Mouse (Mus musculus) layer of hippocampus, postnatal 25 days (tissue): ENCODE data around the gene Gm20708. TPM values are rescaled to one million over a fixed set of nuclear protein-coding genes. Genes with fewer than 3 reads are reported as not detected.
"Not testable (repeated sequence)": the region's sequence is repeated elsewhere in the genome, so short reads cannot be mapped to it uniquely, and the experiment has no call there.

Experiments
- DNase-seq, 2 experiments: peaks; one replicate each; pipeline ENCODE4 v3.0.0; 2022; ENCODE audit warnings: mixed read lengths in 2 of 2, low spot score in 1 of 2; ENCODE audit errors: extremely low spot score in 1 of 2
- total RNA-seq, 2 experiments: library from RNA; stranded (reverse); gene quantifications; 2 replicates each; pipeline ENCODE4 v1.2.3; 2021

Gene Gm20708
- total RNA-seq, 2 experiments from 2014 or later, result 1.9 to 3.2 TPM

- DNase-seq, result no peak
Measured at GRCm38 (mm10) chr11:117780582-117781111, 28.8 kb upstream of the Gm20708 start.

- DNase-seq, result no peak
Measured at GRCm38 (mm10) chr11:117781199-117781821, 28.2 kb upstream of the Gm20708 start.

GRCm38 (mm10) chr11:117781993-117782704 lies 27.3 kb upstream of the Gm20708 start, which contains the start of the genes Tmc8 and Tmc6:
Gene Tmc8 (plus strand): TSS chr11:117782076.
Gene Tmc6 (minus strand): TSS chr11:117782198.
- no peak for DNase-seq

GRCm38 (mm10) chr11:117782705-117783034 lies 26.8 kb upstream of the Gm20708 start:
- no peak for DNase-seq

- DNase-seq, result peak; percentile 34 to 65
Measured at GRCm38 (mm10) chr11:117783089-117783488, 26.4 kb upstream of the Gm20708 start.

GRCm38 (mm10) chr11:117783683-117784309 lies 25.7 kb upstream of the Gm20708 start:
- DNase-seq, result no peak

- DNase-seq, result peak in 1 of 2 experiments; percentile 61
Measured at GRCm38 (mm10) chr11:117786294-117786693, 23.2 kb upstream of the Gm20708 start.

- not testable (repeated sequence) for DNase-seq
Measured at GRCm38 (mm10) chr11:117788481-117788880, 21.0 kb upstream of the Gm20708 start.

GRCm38 (mm10) chr11:117790286-117790685 lies 19.2 kb upstream of the Gm20708 start:
- peak; percentile 36 to 77 for DNase-seq

GRCm38 (mm10) chr11:117790703-117791440 lies 18.6 kb upstream of the Gm20708 start:
- no peak for DNase-seq

- no peak for DNase-seq
Measured at GRCm38 (mm10) chr11:117791441-117791761, 18.1 kb upstream of the Gm20708 start.

- DNase-seq, result no peak
Measured at GRCm38 (mm10) chr11:117792281-117792888, 17.1 kb upstream of the Gm20708 start.

- no peak for DNase-seq
Measured at GRCm38 (mm10) chr11:117794035-117794551, 15.4 kb upstream of the Gm20708 start.

GRCm38 (mm10) chr11:117796954-117797353 lies 12.5 kb upstream of the Gm20708 start:
- no peak for DNase-seq

GRCm38 (mm10) chr11:117797511-117798159 lies 11.8 kb upstream of the Gm20708 start, which contains the start of gene 6030468B19Rik:
Gene 6030468B19Rik (plus strand): TSS chr11:117797660.
- DNase-seq, result no peak

GRCm38 (mm10) chr11:117798160-117798541 lies 11.3 kb upstream of the Gm20708 start:
- DNase-seq, result no peak

GRCm38 (mm10) chr11:117799174-117799573 lies 10.3 kb upstream of the Gm20708 start:
- DNase-seq, result no peak

- no peak for DNase-seq
Measured at GRCm38 (mm10) chr11:117800038-117800437, 9.4 kb upstream of the Gm20708 start.

- DNase-seq, result no peak
Measured at GRCm38 (mm10) chr11:117801650-117802049, 7.8 kb upstream of the Gm20708 start.
